Mouse (Mus musculus) cortical plate, adult 2 months (tissue): ENCODE measurements around the gene Grhl3.

ENCODE experiments used
- CTCF ChIP-seq: fragments of 200-500 bp; IDR thresholded peaks from 2 replicates; pipeline ENCODE4 v1.5.1; 2011; ENCODE audit warnings: mild to moderate bottlenecking, control low read depth, low read length; ENCODE audit not compliant: insufficient read depth; ENCODE audit errors: extremely low read depth
- POLR2A ChIP-seq: fragments of 200-500 bp; IDR thresholded peaks from 2 replicates; pipeline ENCODE4 v1.6.1; 2011; ENCODE audit warnings: mild to moderate bottlenecking, low read length, control low read depth; ENCODE audit not compliant: insufficient read depth; ENCODE audit errors: extremely low read depth

GRCm38 (mm10) chr4:135617783-135618470, 44.5 kb upstream of the Grhl3 start:
- no peak for TF ChIP-seq CTCF
- TF ChIP-seq POLR2A: no peak
